Mouse (Mus musculus): ENCODE results near the gene Smndc1. TPM values are rescaled to one million over a fixed set of nuclear protein-coding genes. Genes with fewer than 3 reads are reported as not detected.

Gene Smndc1
- 26.3 and 29.4 TPM in 2 replicates for polyA plus RNA-seq (2012; rRNA removed)

- peak; percentile 99 for DNase-seq (ENCODE audit: extremely low spot score in 1 of 2, low spot score in 1 of 2)
Observed at GRCm38 (mm10) chr19:53390495-53391007, at the start of gene Smndc1. TSS of gene Smndc1 (minus strand) at chr19:53390578.

DNA sequence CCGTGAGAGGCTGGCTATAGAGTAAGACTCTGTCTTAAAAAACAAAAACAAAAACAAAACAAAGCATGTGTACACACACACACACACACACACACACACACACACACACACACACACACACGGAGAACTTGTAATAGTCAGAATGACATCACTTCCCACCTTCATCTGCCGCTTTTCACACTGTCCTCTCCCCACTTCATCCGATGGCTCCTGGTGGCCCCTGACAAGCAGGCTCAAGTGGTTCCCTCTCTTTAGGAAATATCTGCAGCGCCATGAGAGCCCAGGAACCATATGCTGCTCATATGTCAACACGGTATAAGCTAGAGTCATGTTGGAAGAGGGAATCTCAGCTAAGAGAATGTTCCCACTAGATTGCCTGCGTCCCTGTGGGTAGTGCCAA lies 49.0 kb upstream of the Smndc1 start:
- DNase-seq (ENCODE audit: extremely low spot score in 1 of 2, low spot score in 1 of 2), result no peak

GRCm38 (mm10) chr19:53437991-53438390 lies 47.6 kb upstream of the Smndc1 start:
- DNase-seq (ENCODE audit: extremely low spot score in 1 of 2, low spot score in 1 of 2), result no peak

DNA sequence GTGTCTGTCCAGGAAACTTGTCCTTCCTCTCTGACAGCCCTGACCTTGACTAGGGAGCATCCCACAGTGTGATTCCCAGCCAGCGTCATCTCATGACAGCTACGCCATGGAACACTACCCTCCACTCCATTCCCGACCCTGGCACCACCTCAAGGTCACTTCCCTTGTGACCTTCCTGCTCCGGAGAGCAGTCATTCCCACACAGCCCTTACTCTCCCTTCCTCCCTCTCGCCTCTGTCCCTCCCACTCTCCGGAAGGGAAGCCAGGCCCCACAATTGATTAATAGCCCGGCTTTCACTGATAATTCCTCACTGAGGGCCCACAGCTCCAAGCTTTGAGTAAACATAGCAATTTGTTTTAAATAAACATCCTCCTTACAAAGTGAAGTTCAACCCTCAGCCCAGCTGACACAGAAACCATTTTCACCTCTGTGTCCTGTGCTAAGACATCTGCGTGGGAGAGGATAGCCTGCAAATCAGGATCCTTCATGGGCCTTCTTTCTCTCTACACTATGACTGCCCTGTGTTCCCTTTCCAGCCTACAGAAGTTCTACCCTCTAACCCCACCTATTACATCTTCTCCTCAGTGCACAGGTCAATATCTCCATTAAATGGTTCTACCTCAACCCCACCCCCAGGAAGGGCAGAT lies 47.1 kb upstream of the Smndc1 start:
- no peak for DNase-seq (ENCODE audit: extremely low spot score in 1 of 2, low spot score in 1 of 2)

GRCm38 (mm10) chr19:53433949-53434689 lies 43.7 kb upstream of the Smndc1 start:
- no peak for DNase-seq (ENCODE audit: extremely low spot score in 1 of 2, low spot score in 1 of 2)

DNA sequence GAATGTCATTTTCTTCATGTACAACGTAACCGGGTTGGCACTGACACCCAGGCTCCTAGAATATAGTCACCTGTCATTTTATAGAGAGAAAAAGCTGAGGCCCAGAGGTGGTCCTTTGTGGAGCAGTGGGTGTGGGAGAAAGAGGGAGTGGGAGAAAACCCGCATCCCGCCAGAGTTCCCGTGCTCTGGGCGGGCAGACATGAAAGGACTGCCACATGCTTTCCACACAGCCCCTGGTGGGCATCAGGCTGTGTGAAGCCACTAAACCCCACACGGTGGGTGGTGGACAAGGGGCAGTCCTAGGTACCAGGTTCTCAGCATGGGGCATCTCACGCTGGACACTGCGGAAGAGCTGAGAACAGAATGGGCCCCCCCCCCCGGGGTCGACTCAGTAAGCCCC lies 40.6 kb upstream of the Smndc1 start:
- DNase-seq (ENCODE audit: extremely low spot score in 1 of 2, low spot score in 1 of 2), result no peak

GRCm38 (mm10) chr19:53430356-53430755 lies 40.0 kb upstream of the Smndc1 start:
- peak; percentile 84 to 86 for DNase-seq (ENCODE audit: extremely low spot score in 1 of 2, low spot score in 1 of 2)

GRCm38 (mm10) chr19:53427817-53428216 lies 37.4 kb upstream of the Smndc1 start:
- DNase-seq (ENCODE audit: extremely low spot score in 1 of 2, low spot score in 1 of 2), result peak; percentile 35 to 69

DNA sequence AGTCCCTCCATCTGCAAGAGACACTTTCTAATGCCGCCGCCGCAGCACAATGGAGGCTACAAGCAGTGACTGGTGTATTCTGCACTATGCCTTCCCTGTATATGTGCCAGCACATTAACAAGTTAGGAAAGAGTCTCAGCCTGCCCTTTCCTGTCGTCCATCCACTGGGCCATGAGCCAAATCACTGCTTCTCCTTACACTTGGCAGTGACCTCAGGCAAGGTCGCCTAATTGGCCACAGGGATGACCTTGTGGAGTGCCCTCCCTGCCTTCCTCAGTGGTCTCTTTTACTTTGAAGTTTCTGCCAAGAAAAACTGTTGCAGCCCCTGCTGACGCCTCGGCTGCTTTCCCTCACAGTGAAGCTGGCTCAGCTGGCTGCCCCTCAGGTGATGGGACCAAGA lies 37.0 kb upstream of the Smndc1 start:
- DNase-seq (ENCODE audit: extremely low spot score in 1 of 2, low spot score in 1 of 2), result no peak

DNA sequence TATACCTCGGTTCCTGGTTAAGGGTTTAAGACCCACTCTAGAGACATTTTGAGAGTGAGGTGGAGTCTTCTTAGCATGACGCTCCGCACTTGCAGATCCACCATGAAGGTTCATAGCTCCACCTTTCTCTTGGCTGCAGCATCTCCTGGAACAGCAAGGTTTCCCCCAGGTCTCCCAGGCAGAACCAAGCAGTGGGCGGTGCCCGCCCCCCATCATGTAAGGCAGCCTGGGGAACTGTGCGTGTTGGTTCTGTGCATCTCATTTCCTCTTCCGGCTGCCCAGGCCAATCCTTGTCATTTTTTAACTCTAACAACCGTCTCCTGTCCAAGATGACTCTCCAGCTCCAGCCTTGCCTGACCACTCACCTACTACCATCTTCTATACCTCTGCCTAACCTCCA lies 35.4 kb upstream of the Smndc1 start:
- no peak for DNase-seq (ENCODE audit: extremely low spot score in 1 of 2, low spot score in 1 of 2)

GRCm38 (mm10) chr19:53424629-53425028 lies 34.3 kb upstream of the Smndc1 start:
- DNase-seq (ENCODE audit: extremely low spot score in 1 of 2, low spot score in 1 of 2), result no peak

- DNase-seq (ENCODE audit: extremely low spot score in 1 of 2, low spot score in 1 of 2), result no peak
Observed at GRCm38 (mm10) chr19:53423816-53424465, 33.6 kb upstream of the Smndc1 start.

- no peak for DNase-seq (ENCODE audit: extremely low spot score in 1 of 2, low spot score in 1 of 2)
Observed at GRCm38 (mm10) chr19:53423341-53423753, 33.0 kb upstream of the Smndc1 start.

DNA sequence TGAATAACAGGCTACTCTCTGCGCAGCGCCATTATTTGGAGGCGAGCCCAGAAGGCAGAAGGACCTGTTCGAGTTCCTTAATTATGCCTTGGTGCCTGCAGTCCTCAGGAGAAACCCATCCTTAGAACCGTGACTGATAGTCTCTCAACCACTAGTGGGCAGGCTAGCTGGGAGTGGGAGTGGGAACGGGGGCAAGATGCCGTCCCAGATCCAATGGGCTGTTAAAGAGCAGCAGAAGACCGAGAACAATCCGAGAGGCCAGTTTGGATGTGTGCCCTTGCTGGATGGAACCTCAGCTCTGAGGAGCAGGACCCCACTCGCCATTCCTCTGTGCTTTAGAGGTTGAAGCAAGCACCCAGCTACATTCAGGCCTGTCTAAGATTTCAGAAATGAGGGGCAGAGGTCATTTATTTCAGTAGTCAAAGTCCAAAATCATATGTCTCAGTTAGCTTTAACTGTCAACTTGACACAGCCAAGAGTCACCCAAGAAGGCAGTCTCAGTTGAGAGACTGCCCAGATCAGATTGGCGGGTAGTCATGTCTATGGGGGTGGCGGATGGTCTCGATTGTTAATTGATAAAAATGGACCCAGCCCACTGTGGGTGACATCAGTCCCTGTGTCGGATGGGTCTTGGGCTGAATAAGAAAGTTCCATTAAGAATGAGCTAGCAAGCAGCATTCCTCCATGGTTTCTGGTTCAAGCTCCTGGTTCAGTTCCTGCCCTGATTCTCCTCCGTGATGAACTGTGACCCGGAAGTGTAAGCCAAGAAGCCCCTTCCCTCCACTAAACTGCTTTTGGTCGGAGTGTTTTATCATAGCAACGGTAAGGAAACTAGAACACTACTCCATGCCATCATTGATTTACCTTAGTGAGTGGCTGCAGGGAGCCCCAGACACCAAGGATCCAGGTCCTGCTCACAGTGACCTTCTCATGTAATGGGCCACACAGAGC lies 32.3 kb upstream of the Smndc1 start:
- DNase-seq (ENCODE audit: extremely low spot score in 1 of 2, low spot score in 1 of 2), result no peak

DNA sequence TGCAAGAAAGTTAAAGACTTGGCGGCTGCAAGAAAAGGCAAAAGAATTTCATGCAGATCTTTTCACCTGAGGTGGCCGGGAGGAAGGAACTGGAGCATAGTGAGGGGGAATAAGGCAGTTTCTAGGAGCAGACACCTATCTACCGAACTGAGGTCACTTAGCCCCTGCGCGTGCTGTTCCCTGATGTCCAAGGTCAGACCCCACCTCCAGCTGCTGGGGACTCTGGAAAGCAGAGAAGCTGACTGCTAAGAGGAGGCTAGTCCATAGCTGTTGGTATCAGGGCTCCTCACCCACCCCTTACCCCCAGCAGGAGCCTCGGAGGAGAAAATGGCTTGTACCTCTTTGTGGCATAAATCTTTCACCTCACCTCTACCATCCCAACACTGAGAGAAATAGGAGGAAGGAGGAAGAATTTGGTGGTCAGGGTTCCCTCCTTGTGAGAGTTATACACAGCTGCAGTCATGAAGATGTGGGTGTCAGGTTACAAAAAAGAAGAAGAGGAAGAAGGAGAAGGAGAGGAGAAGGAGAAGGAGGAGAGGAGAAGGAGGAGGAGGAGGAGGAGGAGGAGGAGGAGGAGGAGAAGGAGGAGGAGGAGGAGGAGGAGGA lies 31.3 kb upstream of the Smndc1 start:
- no peak for DNase-seq (ENCODE audit: extremely low spot score in 1 of 2, low spot score in 1 of 2)

DNA sequence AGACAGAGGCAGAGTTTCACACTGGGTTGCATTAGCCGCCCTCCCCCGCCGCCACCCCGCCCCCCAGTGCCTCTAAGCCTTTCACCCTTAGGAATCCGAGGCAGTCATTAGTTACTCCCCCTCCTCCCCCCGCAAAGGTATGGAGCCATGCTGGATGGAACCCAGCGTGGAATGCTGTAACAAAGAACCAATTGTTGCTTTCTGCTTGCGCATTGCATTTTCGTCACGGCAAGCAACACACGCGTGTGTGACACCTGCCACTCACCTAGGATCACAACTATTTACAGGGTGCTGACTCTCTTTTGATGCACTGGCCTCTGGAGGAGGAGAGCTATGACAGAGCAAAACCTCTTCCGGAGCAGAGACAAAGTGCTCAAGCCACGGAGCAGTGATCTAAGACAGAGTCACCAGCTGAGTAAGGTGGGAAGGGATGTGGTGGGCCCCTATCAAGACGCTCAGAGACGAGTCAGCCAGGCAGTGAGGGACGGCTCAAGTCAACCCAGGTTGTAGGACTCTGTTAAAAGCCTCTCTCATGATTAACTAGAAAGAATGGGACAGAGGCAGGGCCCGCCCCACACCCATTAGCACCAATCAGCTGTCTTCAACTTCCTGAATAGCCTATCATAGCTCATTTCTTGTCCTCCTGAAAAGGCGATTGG lies 30.7 kb upstream of the Smndc1 start:
- peak in 1 of 2 experiments; percentile 73 for DNase-seq (ENCODE audit: extremely low spot score in 1 of 2, low spot score in 1 of 2)

DNA sequence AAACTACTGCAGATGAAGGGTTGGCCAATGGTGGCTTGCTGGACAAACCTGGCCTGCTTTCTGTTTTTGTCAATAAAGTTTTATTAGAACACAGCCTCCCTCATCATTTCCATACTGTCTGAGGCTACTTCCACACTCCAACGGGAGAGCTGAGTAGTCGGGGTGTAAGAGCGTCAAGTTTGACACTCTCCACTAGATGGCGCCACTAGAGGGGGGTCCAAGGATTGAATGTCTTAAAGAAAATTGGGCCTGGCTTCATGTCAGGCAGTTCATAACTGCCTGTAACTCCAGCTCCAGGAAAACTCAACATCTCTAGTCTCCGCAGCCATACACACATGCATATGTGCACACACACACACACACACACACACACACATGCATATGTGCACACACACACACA lies 29.5 kb upstream of the Smndc1 start:
- DNase-seq (ENCODE audit: extremely low spot score in 1 of 2, low spot score in 1 of 2), result peak in 1 of 2 experiments; percentile 58

DNA sequence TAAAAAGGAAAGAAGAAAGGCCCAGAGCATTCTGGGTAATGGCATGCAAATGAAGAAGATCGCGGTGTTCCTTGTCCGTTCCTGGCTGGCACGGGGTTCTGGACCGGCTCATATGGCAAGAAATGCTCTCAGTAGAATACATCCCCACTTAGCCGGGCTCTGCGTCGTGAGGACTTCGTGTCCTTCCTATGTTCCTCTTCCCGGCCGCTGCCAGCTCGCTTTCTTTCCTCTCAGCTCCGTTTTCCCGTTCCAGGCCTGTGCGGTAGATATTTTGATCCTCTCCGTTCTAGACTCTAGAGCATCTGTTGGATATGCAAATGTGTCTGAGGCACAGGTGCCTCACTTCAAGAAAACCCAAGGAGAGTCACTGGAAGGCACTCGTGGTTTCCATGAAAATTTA lies 24.8 kb upstream of the Smndc1 start:
- no peak for DNase-seq (ENCODE audit: extremely low spot score in 1 of 2, low spot score in 1 of 2)

DNA sequence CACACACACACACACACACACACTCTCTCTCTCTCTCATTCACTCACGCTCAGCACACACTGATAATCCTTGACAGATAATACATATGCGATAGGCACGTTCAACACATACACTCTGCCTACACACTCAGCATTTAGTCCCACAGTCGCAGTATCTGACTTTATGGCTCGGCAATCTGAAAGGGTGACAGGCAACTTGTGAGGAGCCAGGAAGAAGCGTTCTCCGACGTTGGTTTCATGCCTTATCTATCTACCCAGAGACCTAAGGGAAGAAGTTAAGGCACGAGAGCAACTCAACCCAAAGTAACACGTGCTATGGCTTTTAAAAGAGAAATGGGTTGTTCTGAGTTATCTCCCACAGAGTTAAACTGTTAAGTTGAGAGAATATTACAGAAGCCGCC lies 24.3 kb upstream of the Smndc1 start:
- DNase-seq (ENCODE audit: extremely low spot score in 1 of 2, low spot score in 1 of 2), result no peak

Data from frontal cortex, adult 2 months (tissue).